Mouse (Mus musculus) megakaryocyte progenitor cell, adult 5-6 weeks (primary cell): ENCODE results near the gene Cds2. TPM values are rescaled to one million over a fixed set of nuclear protein-coding genes. Genes with fewer than 3 reads are reported as not detected.
A peak's percentile ranks its signal among the peaks of the same experiment; 100 is the strongest.
"Not testable (repeated sequence)": the region's sequence is repeated elsewhere in the genome, so short reads cannot be mapped to it uniquely, and the experiment has no call there.

Experiments
- ATAC-seq: replicated peaks from 2 replicates; pipeline ENCODE4 v1.8.0; 2016; ENCODE audit warnings: mild to moderate bottlenecking, moderate TSS enrichment, inconsistent platforms; ENCODE audit not compliant: poor library complexity
- total RNA-seq, 2 experiments: library from RNA; stranded (forward) in 1 of 2; stranded (reverse) in 1 of 2; fragments of 157-497, 149-512 nt in 1 of 2; fragments of 200-1000 nt in 1 of 2; gene quantifications; 2 replicates each; pipeline versions ENCODE4 v1.2.3 to v1.2.4; 2015 to 2017

Gene Cds2
- 6.9 and 9.3 TPM in 2 replicates for total RNA-seq (2015)
- total RNA-seq (2017), result 8.6 and 10.5 TPM in 2 replicates

DNA sequence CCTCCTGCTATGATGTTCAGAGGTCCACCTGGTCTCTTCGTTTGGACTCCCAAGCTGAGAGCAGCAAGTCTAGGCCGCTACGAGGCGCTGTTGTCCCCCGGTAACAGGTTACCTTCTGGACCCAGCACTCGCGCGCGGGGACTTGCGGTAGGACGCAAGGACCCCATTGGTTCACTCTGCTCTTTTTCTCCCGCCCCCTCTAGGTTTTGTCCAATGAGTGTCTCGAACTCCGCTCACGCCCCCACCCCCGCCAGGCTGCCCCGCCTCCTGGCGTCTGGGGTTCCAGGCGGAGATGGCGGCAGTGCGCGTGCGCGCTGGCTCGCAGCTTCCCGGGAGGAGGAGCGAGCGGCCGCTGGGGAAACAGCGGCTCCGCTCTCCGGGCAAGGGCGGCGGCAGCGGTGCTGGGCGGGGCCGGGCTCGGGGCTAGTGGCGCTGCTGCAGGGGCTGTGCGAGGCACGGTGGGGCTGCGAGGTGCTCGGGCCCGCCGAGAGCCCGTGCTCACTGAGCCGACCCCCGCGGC, at the start of gene Cds2:
Gene Cds2, plus strand, starts transcription at position 270 of the 520 bp plus-strand sequence.
- ATAC-seq, result peak; percentile 85

GRCm38 (mm10) chr2:132221611-132222073, 41.3 kb upstream of the Cds2 start:
- no peak for ATAC-seq

DNA sequence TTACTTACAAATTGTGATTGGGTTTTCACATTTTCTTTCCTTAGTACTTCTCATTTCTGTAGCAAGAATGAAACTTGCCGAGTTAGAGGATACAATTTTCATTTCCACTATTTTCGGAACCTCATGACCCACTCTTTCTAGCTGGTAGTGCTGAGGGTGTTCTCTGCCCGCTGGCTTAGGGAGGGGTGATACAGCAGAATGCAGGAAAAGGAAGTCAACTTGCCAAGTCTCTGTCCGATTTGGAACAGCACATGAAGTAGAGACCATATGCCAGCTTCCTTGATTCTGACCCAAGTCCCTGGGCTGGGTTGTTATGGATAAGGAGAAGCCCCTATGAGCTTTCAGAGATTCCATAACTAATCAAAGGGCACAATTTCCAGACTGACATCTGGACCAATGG, 38.6 kb upstream of the Cds2 start:
- 0 out of 2 replicates have a peak, but pooled peaks have one; percentile 44 for ATAC-seq

- no peak for ATAC-seq
These were observed 30.5 kb upstream of the Cds2 start for GRCm38 (mm10) chr2:132232413-132232945.

DNA sequence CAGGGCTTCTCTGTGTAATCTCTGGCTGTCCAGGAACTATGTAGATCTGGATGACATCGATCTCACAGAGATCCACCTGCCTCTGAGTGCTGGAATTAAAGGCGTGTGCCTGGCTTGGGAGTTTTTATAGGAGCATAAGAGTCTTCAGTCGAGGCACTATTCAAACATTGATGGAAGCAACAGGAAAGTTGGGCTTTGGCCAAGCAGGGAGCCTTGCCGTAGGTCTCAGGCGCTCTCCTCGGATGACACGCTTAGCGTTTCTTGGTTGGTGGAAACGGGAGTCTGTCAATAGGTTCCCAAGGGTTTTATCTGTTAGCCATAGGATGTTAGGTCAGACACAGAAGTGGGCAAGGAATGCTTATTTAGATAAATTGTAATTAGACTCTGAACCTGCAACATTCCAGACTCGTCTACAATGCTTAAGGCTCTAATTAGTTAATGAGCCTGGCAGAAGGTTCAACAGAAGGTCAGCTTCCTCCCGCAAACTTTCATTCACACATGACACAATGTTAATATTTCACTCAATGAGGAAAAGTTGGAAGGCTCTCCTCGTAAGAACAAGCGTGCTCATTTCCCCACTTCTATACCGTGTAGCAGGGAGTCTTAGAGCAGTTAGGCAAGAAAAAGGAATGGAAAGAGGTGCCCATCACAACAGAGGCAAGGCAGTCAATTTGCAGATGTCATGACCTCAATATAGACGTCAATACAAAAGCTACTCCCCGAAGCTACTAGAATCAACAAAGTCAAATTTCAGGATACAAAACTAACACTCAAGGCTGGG, 28.8 kb upstream of the Cds2 start:
- no peak for ATAC-seq

GRCm38 (mm10) chr2:132235291-132235690, 27.7 kb upstream of the Cds2 start:
- ATAC-seq, result no peak

- ATAC-seq, result peak; percentile 36; the same call in 1 of the 2 replicates
These were observed 27.0 kb upstream of the Cds2 start for GRCm38 (mm10) chr2:132235975-132236374.

- ATAC-seq, result not testable (repeated sequence)
These were observed 23.5 kb upstream of the Cds2 start for GRCm38 (mm10) chr2:132239434-132239833.

DNA sequence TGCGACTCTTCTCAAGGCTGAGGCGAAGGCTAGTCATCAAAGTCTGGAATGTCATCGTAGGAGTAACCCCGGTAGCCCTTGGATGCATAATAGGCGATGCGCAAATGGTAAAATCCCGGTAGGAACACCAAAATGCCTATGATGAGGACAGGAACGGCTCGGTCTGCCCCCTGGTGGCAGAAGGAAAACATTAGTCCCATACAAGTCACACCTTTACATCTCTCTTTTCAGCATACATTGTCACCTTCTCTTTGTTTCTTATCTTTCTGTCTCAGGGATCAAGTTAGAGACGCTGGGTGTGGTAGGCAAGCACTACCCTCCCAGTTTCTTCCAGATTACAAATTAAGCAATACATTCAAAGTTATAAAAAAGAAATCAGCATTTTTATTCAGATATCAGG, 22.5 kb upstream of the Cds2 start:
- ATAC-seq, result peak; percentile 88

- peak; percentile 27 for ATAC-seq
These were observed 19.6 kb upstream of the Cds2 start for GRCm38 (mm10) chr2:132243370-132243769.

DNA sequence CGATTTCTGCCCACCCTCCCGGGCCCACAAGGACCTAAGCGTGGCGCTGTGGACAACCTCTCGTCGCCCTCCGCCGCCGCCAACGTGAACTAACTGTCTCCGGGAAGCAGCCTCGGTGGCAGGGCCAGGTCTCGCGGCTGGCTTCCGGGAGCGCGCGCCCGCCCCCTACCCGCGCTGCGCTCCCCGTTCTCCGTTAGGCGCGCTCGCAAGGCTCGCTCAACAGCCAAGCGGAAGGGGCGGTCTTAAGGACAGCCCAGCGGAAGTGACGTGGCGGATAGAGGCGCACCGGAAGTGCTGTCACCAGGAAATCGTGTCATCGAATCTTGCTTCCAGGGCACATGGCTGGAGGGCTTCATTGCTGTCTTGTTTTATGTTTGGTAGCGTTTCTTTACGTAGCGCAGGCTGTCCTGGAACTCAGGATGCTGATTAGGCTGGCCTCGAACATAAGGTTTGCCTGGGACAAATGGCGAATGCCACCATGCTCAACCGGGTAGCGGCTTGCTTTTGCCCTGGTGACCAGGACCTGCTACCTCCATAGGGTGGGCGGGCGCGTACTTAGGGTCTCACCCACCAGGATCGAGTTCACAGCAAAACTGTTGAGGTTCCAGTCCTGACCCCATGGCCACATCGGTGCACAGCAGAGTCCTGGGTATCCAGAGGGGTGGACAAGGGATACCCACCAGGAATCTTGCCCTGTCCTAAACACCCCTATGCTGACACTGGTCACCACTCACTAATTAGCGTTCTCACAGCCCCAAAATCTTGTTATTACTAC, 15.2 kb upstream of the Cds2 start, which contains the start of gene Tmem230:
Gene Tmem230, minus strand, starts transcription at position 269 of the 775 bp plus-strand sequence.
- ATAC-seq, result peak; percentile 86

- no peak for ATAC-seq
These were observed 11.0 kb upstream of the Cds2 start for GRCm38 (mm10) chr2:132251911-132252310.

DNA sequence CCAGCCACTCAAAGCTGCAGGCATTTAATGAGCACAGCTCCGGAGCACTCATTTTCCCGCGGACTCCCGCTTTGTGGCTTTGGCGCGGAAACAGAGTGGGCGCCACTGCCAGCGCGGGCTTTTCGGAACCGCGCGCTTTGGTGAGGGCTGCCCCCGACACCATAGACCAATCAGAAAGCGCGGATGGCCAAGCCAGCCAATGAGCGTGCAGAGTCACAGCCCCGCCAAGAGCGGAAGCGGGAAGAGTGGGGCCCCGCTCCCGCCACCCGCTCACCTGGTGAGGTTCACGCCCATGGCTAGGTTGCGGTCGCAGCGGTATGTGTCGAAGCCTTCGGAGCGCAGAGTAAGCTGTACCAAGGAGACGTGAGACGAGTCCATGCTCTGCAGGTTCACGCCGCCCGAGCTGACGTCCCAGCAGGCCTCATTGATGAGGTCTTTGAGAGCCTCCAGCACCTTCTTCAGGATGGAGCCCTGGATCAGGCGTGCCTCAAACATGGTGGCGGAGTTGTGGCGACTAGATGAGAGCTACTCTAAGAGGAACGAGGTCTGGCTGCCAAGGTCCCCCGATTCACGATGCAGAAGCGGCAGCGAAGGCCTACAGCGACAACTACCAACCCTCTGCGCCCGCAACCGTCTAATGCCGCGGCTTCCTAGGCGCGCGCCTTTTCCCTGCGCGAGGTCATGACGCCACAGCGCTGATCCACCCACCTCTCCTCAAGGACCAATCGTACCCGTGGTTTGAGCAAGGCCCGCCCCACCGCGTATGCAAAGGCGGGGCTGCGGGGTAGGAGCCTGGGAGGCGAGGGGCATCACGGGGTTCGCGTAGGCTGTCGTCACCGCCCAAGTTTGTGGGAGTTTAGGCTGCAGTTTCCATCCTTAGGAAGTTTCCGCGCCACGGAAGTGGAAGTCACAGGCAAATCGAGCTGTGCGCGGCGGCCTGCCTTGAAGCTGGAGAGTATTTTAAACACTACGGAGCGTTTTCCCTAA, 10.1 kb upstream of the Cds2 start, which contains the start of gene Pcna:
Gene Pcna, minus strand, starts transcription at position 773 of the 987 bp plus-strand sequence.
- ATAC-seq, result peak; percentile 90

- no peak for ATAC-seq
These were observed 9.3 kb upstream of the Cds2 start for GRCm38 (mm10) chr2:132253603-132254002.

DNA sequence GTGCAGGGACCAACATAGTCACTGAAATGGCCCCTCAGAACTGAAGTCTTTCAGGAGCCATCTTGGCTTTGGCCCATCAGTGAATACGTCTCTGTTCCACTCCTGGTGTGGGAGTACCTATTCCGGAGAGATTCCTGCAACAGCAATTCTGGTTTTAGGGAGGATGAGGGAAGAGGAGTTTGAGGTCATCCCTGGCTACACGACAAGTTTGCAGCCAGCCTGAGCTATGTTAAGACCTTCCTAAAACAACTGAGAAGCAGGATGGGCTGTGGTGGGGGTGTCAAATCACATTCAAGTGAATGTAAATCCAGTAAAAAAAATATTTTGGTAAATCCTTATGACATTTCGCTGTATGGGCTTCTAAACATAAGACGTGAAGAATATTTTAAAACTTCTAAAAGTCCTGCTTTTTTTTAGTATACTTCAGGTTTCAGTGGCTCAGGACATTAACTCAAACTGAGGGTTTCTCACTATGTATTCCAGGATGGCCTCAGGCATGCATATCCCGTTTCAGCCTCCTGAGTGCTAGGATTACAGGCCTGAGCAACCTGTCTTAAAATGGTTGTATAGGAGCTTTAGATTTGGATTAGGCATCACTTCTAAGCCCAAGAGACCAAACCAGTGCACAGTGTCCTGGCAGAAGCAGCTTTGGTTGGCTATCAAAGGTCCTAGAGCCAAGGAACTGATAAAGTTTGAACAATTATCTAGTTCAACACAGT, 5.4 kb upstream of the Cds2 start:
- no peak for ATAC-seq

- ATAC-seq, result no peak
These were observed 2.3 kb upstream of the Cds2 start for GRCm38 (mm10) chr2:132260601-132261000.

- ATAC-seq, result no peak
These were observed 773 bp upstream of the Cds2 start for GRCm38 (mm10) chr2:132262175-132262574.

DNA sequence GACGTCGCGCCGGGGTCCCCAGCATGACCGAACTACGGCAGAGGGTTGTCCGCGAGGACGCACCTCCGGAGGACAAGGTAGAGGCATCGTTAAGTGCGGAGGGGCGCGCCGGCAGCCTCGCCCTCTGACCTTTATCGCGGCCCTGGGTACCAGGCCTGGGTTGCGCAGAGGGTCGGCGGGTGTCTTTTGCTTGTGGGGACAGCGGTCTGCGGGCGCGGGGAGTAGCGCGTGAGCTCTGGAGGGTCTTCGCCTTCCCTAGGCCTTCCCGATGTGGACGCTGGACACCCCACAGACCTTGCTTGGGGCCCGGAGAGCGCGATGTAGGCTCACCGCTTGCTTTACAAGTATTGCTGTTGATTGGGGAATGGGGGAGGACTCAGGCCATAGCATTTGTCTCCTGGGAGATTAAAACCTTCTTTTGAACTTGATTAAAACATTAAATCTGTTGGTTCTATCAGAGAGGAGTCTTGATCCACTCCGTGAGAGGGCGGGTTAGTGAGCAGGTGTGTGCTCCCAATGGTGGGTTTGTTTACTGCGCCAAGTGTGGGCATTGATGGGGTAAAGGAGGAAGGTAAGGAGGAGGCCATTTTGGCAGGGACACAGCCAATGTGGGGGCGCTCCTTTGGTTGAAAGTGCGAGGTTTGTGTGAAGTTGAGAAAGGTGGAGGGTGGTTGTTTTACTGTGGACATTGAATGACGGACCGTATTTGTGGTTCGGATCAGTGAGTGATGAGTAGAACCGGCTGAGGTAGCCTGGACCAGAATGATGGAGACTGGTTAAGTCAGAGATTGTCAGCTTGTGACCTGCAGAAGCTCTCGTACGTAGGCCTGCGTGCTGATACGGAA, 695 bp downstream of the Cds2 start:
- ATAC-seq, result no peak; the same call in 1 of the 2 replicates
